Mouse (Mus musculus): ENCODE results near the gene Ciart. TPM values are rescaled to one million over a fixed set of nuclear protein-coding genes. Genes with fewer than 3 reads are reported as not detected.
A peak's percentile ranks its signal among the peaks of the same experiment; 100 is the strongest.
"Not testable (repeated sequence)": the region's sequence is repeated elsewhere in the genome, so short reads cannot be mapped to it uniquely, and the experiment has no call there.

The Ciart gene
- polyA plus RNA-seq, 1 experiment from 2014 or later = 3.9 TPM

DNA sequence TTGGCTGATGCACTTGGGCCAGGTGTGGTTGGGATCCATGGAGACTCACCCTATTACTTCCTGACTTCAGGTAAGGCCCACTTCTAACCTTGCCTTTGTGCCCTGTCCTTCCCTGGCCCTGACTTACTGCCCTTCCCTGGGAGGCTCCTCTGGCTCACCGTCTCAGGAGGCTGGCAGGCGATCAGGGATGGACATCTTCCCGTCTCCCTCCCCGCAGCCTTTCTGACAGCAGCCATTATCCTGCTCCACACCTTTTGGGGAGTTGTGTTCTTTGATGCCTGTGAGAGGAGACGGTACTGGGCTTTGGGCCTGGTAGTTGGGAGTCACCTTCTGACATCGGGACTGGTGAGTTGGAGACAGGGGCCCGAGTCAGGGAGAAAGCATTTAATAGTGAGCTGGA lies 13.4 kb upstream of the Ciart start:
- H3K9me3 ChIP-seq; H3K4me3 ChIP-seq; H3K36me3 ChIP-seq; ATAC-seq (ENCODE audit: low read depth); H3K27ac ChIP-seq (replicated peaks); H3K27me3 ChIP-seq: not testable (repeated sequence)
- Histone ChIP-seq H3K9ac (peak overlapping the region; percentile 8; the same call in 1 of the 2 replicates), H3K4me2 (peak overlapping the region; percentile 90), H3K4me1 (replicated peaks) (peaks cover 33% of the 10 kb centered on the region)
- WGBS = 83% methylated on average over 7 of the region's 7 CpGs

DNA sequence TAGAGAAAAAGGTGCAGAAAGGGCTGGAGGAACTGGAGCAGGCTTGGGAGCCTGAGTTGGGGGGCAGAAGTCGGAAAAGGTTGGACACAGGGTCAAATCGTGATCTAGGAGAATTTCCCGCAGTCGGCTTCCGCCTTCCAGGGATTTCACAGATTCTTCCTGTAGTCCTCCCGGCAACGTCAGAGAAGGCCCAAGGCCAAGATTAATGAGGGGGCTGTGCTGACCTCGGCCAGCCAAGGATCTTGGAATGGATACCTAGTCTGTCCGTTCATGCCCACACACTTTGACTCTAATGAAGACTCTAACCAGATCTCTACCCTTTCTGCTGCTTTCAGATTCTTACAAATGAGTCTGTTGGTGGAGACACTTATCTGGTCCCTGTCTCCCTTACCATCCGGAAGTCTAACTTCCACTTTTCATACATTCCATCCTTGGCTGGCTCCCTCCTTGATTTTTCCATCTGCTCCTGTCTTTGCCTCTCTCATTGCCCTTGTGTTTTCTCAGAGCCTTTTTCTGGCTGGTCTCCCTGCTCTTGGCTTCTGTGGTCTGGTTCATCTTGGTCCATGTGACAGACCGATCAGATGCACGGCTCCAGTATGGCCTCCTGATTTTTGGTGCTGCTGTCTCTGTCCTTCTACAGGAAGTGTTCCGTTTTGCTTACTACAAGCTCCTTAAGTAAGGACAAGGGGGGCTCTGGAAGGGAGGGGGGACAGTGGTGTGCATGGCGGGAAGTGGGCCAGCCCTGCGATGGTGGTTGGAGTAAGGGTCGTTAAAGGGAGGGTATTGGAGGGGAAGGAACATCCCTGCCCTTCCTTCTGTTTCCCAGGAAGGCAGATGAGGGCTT lies 12.5 kb upstream of the Ciart start:
- Histone ChIP-seq H3K27ac (replicated peaks) (peak overlapping the region; percentile 80), H3K27me3 (no peaks in the 10 kb centered on the region), H3K4me1 (replicated peaks) (peaks cover 33% of the 10 kb centered on the region), H3K9ac (peak overlapping the region; percentile 91), H3K9me3 (no peaks in the 10 kb centered on the region), H3K36me3 (peaks cover 7% of the 10 kb centered on the region; the same call in 1 of the 2 replicates), H3K4me2 (peak overlapping the region; percentile 90), H3K4me3 (peak overlapping the region; percentile 76)
- 14% methylated on average over 16 of the region's 16 CpGs for WGBS
- ATAC-seq (ENCODE audit: low read depth) = peak; percentile 1; the same call in 1 of the 2 replicates

DNA sequence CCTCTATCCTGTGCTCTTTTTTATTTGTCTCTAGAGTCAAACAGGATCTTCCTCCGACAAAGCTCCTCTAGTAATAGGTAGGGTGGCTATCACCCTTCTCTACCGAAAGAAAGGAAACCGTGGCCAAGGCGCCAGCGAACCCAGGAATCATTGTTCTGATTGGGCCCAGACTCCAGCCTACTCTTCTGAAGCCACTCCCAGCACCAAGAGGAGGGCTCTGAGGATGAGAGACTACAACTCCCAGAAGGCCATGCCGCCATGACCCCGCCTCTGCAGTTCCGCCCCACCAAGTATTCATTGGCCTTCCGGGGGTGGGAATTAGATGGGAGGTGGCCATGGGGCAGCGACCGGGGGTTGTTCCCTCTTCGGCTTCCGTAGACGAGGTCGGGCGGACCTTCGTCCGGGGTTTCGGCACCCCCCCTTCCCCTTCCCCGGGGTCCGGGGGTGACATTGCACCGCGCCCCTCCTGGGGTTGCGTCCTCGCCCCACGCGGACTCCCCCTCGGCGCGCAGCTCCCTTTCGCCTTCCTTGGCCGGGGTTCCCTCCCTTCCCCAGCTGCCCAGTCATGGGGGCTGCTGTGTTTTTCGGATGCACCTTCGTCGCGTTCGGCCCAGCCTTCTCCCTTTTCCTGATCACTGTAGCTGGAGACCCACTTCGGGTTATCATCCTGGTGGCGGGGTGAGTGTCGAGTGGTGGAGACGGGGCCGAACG lies 11.7 kb upstream of the Ciart start, which contains the start of gene Aph1a:
Gene Aph1a, plus strand, starts transcription at position 364 of the 711 bp plus-strand sequence.
- H3K36me3 ChIP-seq = not testable (repeated sequence)

DNA sequence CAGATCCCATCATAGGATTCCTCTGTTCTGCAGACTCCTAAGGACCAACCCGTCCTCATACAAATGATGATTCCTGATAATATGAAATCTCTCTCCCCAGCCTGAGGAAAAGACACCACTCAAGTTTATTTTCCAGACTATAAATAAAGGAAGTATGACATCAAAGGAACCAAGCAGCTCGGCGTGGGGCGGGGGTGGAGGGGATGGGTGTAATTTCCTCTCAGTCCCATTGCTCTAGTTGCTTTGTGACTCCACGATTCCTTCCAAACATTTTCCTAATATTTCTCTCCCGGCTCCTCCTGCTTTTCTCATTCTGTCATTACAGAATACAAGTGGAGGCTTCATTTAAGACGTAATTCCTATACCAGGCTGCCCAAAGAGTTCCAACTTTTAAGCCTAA lies 11.1 kb upstream of the Ciart start:
- no peaks in the 10 kb centered on the region for H3K9me3 ChIP-seq
- 12% methylated on average over 7 of the region's 7 CpGs for WGBS
- peak overlapping the region; percentile 83 for H3K27ac ChIP-seq (replicated peaks)
- H3K4me3 ChIP-seq = peak overlapping the region; percentile 76
- H3K9ac ChIP-seq = peak overlapping the region; percentile 65
- H3K4me1 ChIP-seq (replicated peaks) = peaks cover 33% of the 10 kb centered on the region
- no peaks in the 10 kb centered on the region for H3K27me3 ChIP-seq
- 0 out of 2 replicates have a peak, but pooled peaks have one; percentile 5 for ATAC-seq (ENCODE audit: low read depth)
- peak overlapping the region; percentile 90 for H3K4me2 ChIP-seq
- H3K36me3 ChIP-seq = peaks cover 7% of the 10 kb centered on the region; the same call in 1 of the 2 replicates

More for the DNA sequence above, 11.7 kb upstream of the Ciart start, which contains the start of gene Aph1a:
- Histone ChIP-seq H3K4me3 (peak within 1 kb of the TSS; percentile 76), H3K9ac (peak within 1 kb of the TSS; percentile 91), H3K27ac (replicated peaks) (peak within 1 kb of the TSS; percentile 83), H3K4me1 (replicated peaks) (peaks cover 33% of the 10 kb centered on the region), H3K4me2 (peak within 1 kb of the TSS; percentile 90)
- under 1% methylated on average over 25 of the region's 43 CpGs for WGBS
- H3K9me3 ChIP-seq, H3K27me3 ChIP-seq: not testable (repeated sequence)
- ATAC-seq (ENCODE audit: low read depth) = peak; percentile 98

DNA sequence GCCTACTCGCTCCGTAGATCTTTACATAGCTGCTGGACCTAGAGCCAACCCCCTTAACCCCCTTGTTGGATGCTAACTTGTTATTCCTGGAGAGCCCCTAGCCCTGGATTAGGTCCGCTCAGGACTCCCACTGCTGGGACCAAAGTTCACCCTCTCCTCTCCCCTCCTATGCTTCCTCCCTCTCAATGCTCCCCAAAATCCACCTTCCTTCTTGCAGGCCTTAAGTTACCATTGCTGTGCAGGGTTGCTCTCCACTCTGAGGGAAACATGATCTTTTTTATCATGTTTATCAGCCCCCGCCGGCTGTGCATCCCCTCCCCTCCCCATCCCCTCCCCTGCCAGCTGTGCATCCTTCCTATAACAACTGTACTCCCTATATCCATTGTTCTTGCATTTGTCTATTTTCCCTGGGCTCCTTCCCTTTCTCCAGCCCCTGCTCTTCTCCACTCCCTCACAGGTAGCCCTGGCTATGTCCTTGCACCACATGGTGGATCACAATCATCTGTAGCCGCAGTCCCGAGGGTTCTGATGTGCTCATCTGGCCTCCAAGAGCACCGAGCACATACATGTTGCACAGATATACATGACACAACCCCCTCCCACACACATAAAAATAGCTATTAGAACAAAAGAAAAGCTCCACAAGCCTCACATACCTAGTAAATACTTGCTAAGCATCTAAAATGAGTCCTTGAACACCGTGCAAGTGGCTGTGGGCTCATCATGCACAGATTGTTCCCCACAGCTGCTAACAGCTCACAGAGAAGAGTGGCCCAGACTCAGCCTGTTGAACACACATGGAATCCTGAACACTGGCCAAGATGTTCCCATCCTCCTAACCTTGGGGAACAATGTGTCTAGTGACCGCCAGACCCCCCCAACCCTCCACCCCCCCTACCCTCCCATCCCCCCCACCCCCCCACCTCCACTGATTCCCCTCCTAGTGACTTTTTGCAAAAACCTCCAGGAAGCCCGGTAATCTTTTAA lies 10.3 kb upstream of the Ciart start:
- Histone ChIP-seq H3K9me3 (no peaks in the 10 kb centered on the region), H3K4me3 (peak overlapping the region; percentile 18; the same call in 1 of the 2 replicates), H3K4me2 (peak overlapping the region; percentile 90), H3K36me3 (no peaks in the 10 kb centered on the region), H3K27ac (replicated peaks) (peak overlapping the region; percentile 83), H3K9ac (0 out of 2 replicates have a peak overlapping the region, but pooled peaks have one; percentile 65), H3K27me3 (no peaks in the 10 kb centered on the region), H3K4me1 (replicated peaks) (peaks cover 33% of the 10 kb centered on the region)
- 28% methylated on average over 11 of the region's 11 CpGs for WGBS
- no peak for ATAC-seq (ENCODE audit: low read depth)

DNA sequence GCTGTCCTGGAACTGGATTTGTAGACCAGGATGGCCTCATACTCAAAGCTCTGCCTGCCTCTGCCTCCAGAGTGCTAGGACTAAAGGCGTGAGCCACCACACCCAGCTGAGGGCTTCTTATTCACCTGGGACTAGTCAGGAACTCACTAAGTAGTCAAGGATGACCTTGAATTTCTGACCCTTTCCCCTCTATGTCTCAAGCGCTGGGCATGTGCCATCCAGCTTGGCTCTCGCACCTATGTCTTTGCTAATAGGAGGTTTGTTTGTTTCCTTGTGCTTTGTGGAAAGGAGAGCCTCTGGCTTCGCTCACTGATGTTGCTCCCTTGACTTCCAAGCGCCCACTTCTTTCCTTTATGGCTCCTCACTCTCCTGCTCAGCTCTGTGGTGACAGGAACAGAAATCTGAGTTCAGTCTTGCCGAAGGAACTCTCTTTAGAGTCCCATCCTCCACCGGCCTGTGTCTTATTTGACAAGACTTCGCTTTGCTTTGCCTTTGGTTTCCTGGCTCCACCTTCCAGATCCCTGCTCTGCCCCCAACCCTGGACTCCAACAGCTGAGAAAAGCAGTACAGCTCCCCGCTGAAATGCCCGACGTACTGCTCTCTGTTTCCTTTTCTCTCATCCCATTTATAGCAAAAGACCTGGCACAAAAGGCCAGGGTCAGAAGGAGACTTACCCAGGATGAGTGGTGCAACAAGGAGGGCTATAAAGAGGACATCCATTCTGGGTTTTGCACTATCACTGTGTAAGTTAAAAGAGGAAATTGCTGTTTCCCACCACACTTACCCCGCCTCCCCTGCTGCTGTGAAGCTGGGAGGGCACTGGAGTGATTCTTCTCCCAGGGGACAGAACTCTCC lies 9.4 kb upstream of the Ciart start, which contains the start of gene BC028528:
Gene BC028528, minus strand, starts transcription at position 795 of the 855 bp plus-strand sequence.
- Histone ChIP-seq H3K4me1 (replicated peaks) (peaks cover 33% of the 10 kb centered on the region), H3K4me3 (peak within 1 kb of the TSS; percentile 18), H3K9me3 (no peaks in the 10 kb centered on the region), H3K27ac (replicated peaks) (peak within 1 kb of the TSS; percentile 83), H3K27me3 (no peaks in the 10 kb centered on the region), H3K9ac (peak within 1 kb of the TSS; percentile 49; the same call in 1 of the 2 replicates), H3K36me3 (no peaks in the 10 kb centered on the region), H3K4me2 (peak within 1 kb of the TSS; percentile 90)
- WGBS = 16% methylated on average over 12 of the region's 12 CpGs
- no peak for ATAC-seq (ENCODE audit: low read depth)

DNA sequence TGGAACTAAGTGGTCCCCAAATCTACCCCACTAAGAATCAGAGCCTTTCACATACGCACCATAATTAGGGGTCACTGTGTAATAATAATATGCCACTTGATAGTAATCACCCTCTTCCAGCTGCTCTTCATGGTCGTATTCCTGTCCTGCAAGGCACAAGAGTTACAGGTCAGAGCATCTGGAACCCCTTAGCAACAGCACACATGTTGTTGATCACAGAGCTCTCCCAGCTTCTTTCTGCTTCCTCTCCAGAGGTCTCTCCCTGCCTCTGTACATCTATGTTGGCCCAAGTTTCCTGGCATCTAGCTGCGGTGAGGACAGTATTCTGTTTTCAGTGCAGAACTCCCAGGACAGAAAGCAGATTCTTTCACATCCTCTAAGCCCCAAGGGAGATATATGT lies 7.6 kb upstream of the Ciart start:
- H3K9ac ChIP-seq = no peak overlapping the region
- no peaks in the 10 kb centered on the region for H3K27me3 ChIP-seq
- ATAC-seq (ENCODE audit: low read depth) = no peak
- H3K36me3 ChIP-seq = no peaks in the 10 kb centered on the region
- H3K4me3 ChIP-seq = no peak overlapping the region
- H3K27ac ChIP-seq (replicated peaks) = no peak overlapping the region
- WGBS = 71% methylated on average over 3 of the region's 3 CpGs
- H3K4me1 ChIP-seq (replicated peaks) = peaks cover 20% of the 10 kb centered on the region
- no peaks in the 10 kb centered on the region for H3K9me3 ChIP-seq
- no peak overlapping the region for H3K4me2 ChIP-seq

DNA sequence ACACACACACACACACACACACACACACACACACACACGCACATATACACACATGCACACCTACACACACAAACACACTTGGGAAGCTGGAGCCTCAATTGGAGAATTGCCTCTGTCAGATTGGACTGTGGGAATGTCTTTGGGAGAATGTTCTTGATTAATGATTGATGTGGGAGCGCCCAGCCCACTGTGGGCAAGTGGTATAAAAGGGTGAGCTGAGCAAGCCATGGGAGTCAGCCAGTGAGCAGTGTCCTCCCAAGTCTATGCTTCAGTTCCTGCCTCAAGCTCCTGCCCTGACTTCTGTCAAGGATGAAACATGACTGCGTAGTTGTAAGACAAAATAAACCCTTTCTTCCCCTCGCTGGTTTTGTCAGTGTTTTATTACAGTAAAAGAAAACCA lies 5.5 kb upstream of the Ciart start:
- H3K9me3 ChIP-seq = no peaks in the 10 kb centered on the region
- H3K4me2 ChIP-seq = no peak overlapping the region
- no peaks in the 10 kb centered on the region for H3K27me3 ChIP-seq
- no peak overlapping the region for H3K27ac ChIP-seq (replicated peaks)
- H3K9ac ChIP-seq = no peak overlapping the region
- no peak for ATAC-seq (ENCODE audit: low read depth)
- H3K4me3 ChIP-seq = no peak overlapping the region
- peaks cover 16% of the 10 kb centered on the region for H3K4me1 ChIP-seq (replicated peaks)
- no peaks in the 10 kb centered on the region for H3K36me3 ChIP-seq
- 84% methylated on average over 4 of the region's 4 CpGs for WGBS

DNA sequence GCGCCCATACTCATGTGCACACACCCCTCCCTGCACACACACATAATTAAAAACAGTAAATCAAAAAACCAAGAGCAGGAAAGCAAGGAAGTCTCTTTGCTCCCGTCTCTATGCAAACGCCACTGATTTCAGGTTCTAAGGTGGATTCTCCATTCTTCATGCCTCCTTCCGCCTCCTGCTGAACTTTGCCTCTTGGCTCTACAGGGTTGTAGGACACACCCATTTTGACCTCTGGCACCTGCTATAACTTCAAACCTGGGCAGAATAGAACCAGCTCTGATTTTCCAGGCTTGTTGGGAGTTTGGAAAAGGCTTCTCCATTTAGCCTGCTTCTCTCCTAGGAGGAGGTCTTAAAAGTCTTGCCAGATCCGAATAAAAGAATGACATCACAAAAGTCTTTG lies 2.3 kb upstream of the Ciart start:
- Histone ChIP-seq H3K9ac (no peak overlapping the region), H3K9me3 (no peaks in the 10 kb centered on the region), H3K36me3 (no peaks in the 10 kb centered on the region), H3K27me3 (no peaks in the 10 kb centered on the region), H3K4me2 (no peak overlapping the region), H3K4me3 (no peak overlapping the region), H3K4me1 (replicated peaks) (peaks cover 19% of the 10 kb centered on the region), H3K27ac (replicated peaks) (no peak overlapping the region)
- ATAC-seq (ENCODE audit: low read depth) = no peak
- 86% methylated on average over 5 of the region's 5 CpGs for WGBS

DNA sequence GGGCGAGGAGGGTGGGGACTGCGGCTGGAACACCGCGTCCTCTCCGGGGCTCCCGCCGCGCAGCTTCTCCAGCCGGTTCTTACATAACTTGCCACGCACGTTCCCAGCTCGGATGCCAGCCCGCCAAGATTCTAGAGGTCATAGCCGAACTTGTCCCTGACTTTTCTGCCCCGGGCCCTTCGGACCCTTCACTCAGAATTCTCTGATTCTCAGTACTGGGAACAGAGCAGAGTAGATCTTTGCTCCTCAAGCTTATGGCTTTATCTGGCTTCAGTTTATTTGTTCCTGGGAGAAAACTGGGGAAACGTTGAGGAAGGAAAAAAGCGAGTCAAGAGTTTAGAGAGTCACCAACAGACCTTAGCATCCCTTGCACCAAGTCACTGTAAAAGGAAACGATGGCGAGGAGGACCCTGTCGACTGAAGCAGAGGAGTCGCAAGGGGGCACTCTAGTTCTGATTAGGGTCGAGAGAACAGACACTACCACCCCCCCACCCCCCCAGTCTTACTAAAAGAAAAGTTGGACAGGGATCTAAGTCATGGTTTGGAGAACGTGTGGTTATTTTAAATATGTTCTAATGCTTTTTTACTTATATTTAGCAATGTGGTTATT lies 870 bp upstream of the Ciart start:
- Histone ChIP-seq H3K36me3 (no peaks in the 10 kb centered on the region), H3K4me2 (peak overlapping the region; percentile 98), H3K4me1 (replicated peaks) (peaks cover 19% of the 10 kb centered on the region), H3K27me3 (no peaks in the 10 kb centered on the region), H3K4me3 (peak overlapping the region; percentile 57), H3K27ac (replicated peaks) (no peak overlapping the region), H3K9ac (peak overlapping the region; percentile 55), H3K9me3 (no peaks in the 10 kb centered on the region)
- 2% methylated on average over 24 of the region's 24 CpGs for WGBS
- no peak for ATAC-seq (ENCODE audit: low read depth)

Data from neural tube, embryonic 13.5 days (tissue).